Mouse (Mus musculus) heart, postnatal 0 days (tissue): Measurements from ENCODE around the gene Crym.

Source experiments
- CTCF ChIP-seq: IDR thresholded peaks from 2 replicates; pipeline ENCODE4 v1.5.1; 2016; ENCODE audit warnings: antibody characterized with exemption, control low read depth, low read depth
- EP300 ChIP-seq: IDR thresholded peaks from 2 replicates; pipeline ENCODE4 v1.6.1; 2016; ENCODE audit warnings: antibody characterized with exemption, low read depth

DNA sequence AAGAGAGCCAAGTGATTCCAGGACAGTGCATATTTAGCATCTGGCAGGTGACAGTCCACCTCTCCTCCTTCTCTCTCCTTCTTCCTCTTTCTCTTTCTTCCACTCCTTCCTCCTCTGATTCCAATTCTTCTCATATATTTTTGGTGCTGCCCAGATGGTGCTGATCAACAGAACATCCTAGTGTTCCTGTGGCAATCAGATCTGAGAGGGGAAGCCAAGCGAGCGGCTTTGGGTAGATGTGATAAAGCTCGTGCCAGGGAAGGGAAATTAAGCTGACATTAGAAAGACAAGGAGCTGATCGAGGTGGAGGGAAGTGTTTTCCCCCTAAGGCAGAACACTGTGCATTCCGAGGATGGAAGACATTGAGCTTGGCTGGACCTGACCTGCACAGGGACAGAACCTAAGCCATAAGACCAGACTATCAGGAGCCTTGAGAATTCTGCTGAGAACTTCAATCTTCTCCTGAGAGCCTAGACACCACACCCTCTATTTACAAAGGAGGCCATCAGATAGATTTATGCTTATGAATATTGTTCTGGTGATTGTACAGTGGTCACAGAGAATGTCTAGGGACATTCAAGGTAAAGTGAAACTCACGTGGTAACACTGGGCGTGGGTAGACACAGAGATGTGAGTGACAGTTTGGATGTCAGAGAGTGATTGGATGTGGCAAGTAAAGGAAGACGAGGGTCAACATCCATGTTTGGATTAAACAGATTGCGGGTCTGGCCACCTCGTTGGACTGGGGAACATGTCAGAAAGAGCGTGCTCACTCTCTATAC lies 27.0 kb downstream of the Crym start:
- no peak for TF ChIP-seq EP300
- TF ChIP-seq CTCF, result no peak
